Mouse (Mus musculus) midbrain, embryonic 11.5 days (tissue): ENCODE measurements around the gene Tmem181a. TPM values are rescaled to one million over a fixed set of nuclear protein-coding genes. Genes with fewer than 3 reads are reported as not detected.
"Not testable (repeated sequence)": the region's sequence is repeated elsewhere in the genome, so short reads cannot be mapped to it uniquely, and the experiment has no call there.

Source experiments
- ATAC-seq: fragments of 200-750 bp; cut with Nextera tagmentation; 2 replicates; pipeline ENCODE4 v1.8.0; 2017; ENCODE audit warnings: moderate TSS enrichment, moderate library complexity; ENCODE audit not compliant: low FRiP score
- DNase-seq: peaks from one replicate; pipeline ENCODE4 v3.0.0; 2015; ENCODE audit warnings: low spot score; ENCODE audit errors: missing footprints
- H3K27ac ChIP-seq: fragments of 300-500 bp; sonication (generic); 2 replicates; pipeline ENCODE4 v1.5.1; 2014; ENCODE audit warnings: low read depth, low read length
- H3K27me3 ChIP-seq: fragments of 300-500 bp; sonication (generic); 2 replicates; pipeline ENCODE4 v1.6.1; 2014; ENCODE audit warnings: mild to moderate bottlenecking, low read length, moderate library complexity, mixed read lengths; ENCODE audit not compliant: control insufficient read depth, insufficient read depth
- H3K36me3 ChIP-seq: fragments of 300-500 bp; sonication (generic); 2 replicates; pipeline ENCODE4 v1.6.1; 2014; ENCODE audit warnings: mild to moderate bottlenecking, low read length, moderate library complexity, mixed read lengths; ENCODE audit not compliant: control insufficient read depth, insufficient read depth
- H3K4me1 ChIP-seq: fragments of 300-500 bp; sonication (generic); 2 replicates; pipeline ENCODE4 v1.6.1; 2014; ENCODE audit warnings: low read length; ENCODE audit not compliant: control insufficient read depth, insufficient read depth
- H3K4me2 ChIP-seq: fragments of 300-500 bp; sonication (generic); 2 replicates; pipeline ENCODE4 v1.6.1; 2014; ENCODE audit warnings: mild to moderate bottlenecking, moderate library complexity
- H3K4me3 ChIP-seq: fragments of 300-500 bp; sonication (generic); 2 replicates; pipeline ENCODE4 v1.5.1; 2014; ENCODE audit warnings: low read depth, low read length
- H3K9ac ChIP-seq: fragments of 300-500 bp; sonication (generic); 2 replicates; pipeline ENCODE4 v1.6.1; 2014; ENCODE audit warnings: low read length
- H3K9me3 ChIP-seq: fragments of 300-500 bp; sonication (generic); 2 replicates; pipeline ENCODE4 v1.6.1; 2016; ENCODE audit warnings: low read length; ENCODE audit not compliant: control insufficient read depth
- WGBS: fragments of 180-500 bp; shearing (Covaris S2); extraction: QIAGEN DNeasy Blood & Tissue Kit; methylation state at CpG from one replicate; pipeline ENCODE4 v1.1.7; 2014; 5-methylcytosine and 5-hydroxymethylcytosine counted together
- polyA plus RNA-seq: library from polyadenylated mRNA; unstranded; fragments of >200 nt; fragmentation: Nextera tagmentation; extraction: Ambion mirVana; gene quantifications from 2 replicates; pipeline ENCODE4 v1.2.1, GENCODE M21; 2014

Tmem181a gene
- polyA plus RNA-seq, 1 experiment from 2014 or later = 22.2 TPM

DNA sequence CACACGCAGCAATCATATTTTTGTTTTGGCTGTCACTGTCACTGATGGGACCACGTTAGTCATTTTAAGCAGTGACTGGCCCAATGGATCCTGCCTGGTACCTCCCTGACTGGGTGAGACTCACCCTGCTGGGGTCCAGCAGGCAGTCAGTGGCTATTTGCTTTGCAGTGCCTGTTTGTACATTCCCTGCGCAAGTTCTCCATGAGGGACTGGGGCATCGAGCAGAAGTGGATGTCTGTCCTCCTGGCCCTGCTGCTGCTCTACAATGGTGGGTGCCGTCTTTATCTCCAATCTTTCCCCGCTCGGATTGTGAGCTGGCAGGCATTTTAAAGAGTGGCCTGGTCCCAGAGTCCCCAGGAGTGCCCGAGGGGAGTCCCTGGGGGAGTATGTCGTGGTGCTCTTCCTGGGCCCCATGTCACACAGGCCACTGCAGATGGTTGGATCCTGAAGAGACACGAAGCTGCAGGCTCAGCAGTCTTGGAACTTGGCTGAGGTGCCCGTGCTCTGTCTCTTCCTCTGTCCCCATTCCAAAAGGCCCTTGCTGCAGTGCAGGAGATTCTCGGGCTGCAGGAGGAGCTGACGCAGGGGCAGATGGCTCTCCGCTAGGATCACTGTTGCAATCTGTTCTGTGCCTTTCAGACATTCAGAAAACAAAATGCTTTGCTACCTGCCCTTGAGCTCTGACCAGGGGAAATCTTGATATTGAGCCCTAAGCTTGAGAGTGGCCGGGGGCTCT is 40.6 kb downstream of the Tmem181a start:
- ATAC-seq, H3K4me1 ChIP-seq, H3K4me2 ChIP-seq, H3K27me3 ChIP-seq, H3K36me3 ChIP-seq, H3K9ac ChIP-seq, H3K27ac ChIP-seq, H3K4me3 ChIP-seq, H3K9me3 ChIP-seq, DNase-seq: not testable (repeated sequence)
- WGBS = 86% methylated on average over 9 of the region's 15 CpGs

DNA sequence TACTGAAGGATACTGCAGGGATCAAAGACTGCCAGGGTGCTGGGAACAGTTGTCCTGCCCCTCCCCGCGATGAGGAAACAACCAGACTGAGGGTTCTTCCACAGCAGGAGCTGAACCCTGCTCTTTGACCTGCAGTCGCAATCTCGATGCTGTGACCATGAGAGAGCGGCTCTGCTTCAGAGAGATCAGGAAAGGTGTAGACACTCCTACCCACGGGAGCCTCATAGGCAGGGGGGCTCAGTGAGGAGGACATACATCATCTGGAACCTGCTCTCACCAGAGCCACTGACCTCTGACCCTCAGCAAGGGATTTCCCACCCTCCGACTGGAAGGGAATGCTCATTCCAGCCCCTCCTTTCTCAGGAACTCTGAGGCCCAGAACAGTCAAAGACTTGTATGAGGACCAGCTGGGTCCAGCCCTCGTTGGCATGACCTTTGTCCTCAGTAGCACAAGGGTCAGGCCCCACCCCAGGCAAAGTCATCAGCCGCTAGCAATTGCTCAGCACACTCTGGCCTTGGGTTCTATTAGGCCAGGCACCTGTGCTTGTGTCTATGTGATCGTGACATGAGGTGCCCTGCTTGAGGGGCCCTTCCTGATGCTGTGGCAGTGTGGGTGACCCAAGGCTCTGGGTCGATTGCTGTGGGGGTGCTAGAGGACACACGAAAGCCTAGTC is 43.7 kb downstream of the Tmem181a start:
- H3K9me3 ChIP-seq, H3K4me1 ChIP-seq, H3K27me3 ChIP-seq, H3K4me3 ChIP-seq, H3K4me2 ChIP-seq, H3K9ac ChIP-seq, H3K36me3 ChIP-seq, H3K27ac ChIP-seq, DNase-seq: not testable (repeated sequence)
- peak; percentile 50; the same call in 1 of the 2 replicates for ATAC-seq
- WGBS = 81% methylated on average over 5 of the region's 12 CpGs

DNA sequence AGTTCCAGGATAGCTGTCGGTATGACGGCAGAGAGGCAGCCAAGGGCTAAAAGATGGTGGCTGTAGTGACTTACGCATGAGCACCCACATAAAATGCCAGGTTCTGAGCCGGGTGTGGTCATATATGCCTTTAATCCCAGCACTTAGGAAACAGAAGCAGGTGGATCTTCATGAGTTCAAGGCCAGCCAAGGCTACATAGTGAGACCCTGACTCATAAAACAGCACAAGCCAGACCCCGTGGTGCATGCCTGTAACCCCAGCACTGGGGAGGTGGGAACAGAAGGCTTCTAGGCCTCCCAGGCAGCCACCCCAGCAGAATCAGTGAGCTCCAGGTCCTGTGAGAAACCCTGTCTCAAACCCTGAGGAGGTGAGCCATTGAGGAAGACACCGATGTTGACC is 48.2 kb downstream of the Tmem181a start:
- H3K27ac ChIP-seq, H3K9me3 ChIP-seq, ATAC-seq, DNase-seq, H3K36me3 ChIP-seq, H3K27me3 ChIP-seq, H3K9ac ChIP-seq, H3K4me2 ChIP-seq, H3K4me1 ChIP-seq, H3K4me3 ChIP-seq: not testable (repeated sequence)
- WGBS = 94% methylated on average over 5 of the region's 6 CpGs

DNA sequence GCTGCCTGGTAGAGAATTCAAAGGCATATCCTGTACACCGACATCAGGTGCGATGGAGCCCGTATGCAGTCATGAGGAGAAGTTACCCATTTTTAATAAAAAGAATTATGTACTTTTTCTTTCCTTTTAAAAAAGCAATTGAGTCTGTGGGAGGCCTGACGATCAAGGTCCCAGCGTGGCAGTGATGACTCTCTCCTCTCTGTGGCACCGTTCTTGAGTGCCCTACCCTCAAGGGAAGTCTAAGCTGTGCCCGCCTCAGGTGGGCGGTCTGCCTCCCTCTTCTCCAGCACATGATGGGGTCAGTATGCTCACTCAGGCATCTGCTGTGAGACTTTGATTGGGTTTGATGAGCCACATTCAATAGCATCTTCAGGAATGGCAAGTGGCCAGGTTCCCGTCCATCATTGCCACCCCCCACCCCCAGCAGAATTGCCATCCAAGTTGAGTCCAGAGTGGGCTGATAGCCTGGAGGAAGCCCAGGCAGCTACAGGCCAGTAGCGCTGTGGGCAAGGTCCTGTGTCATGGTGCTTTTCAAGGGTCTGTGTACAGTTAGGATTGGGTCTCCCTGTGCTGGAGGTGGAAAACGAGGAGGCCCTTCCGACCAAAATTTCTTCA is 49.1 kb downstream of the Tmem181a start:
- ATAC-seq = not testable (repeated sequence)

DNA sequence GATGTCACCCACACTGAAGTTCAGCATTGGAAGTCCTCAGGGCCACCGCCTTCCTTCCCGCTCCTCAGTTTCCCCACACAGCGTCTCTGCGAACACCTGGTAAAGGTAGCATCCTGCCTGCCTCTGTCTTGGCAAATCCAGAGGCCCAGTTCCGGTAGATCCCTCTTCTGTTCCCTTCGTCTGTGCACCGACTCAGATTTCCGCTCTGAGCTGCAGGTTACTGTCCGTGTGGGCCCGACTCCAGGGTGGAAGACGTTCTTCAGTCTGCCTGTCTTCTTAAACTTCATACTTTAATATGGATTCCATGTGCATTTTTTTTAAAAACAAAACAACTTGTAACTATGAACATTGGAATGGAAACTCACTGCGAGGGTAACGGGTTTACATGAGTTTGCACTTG is 49.8 kb downstream of the Tmem181a start:
- not testable (repeated sequence) for H3K9me3 ChIP-seq, H3K36me3 ChIP-seq, H3K9ac ChIP-seq, H3K4me3 ChIP-seq, H3K4me1 ChIP-seq, H3K27ac ChIP-seq, ATAC-seq, DNase-seq, H3K4me2 ChIP-seq, H3K27me3 ChIP-seq
- 92% methylated on average over 9 of the region's 13 CpGs for WGBS

More for the DNA sequence above, 49.1 kb downstream of the Tmem181a start:
- H3K9me3 ChIP-seq, H3K36me3 ChIP-seq, H3K4me2 ChIP-seq, H3K4me3 ChIP-seq, H3K4me1 ChIP-seq, DNase-seq, H3K9ac ChIP-seq, H3K27ac ChIP-seq, H3K27me3 ChIP-seq: not testable (repeated sequence)
- WGBS = 95% methylated on average over 12 of the region's 12 CpGs

DNA sequence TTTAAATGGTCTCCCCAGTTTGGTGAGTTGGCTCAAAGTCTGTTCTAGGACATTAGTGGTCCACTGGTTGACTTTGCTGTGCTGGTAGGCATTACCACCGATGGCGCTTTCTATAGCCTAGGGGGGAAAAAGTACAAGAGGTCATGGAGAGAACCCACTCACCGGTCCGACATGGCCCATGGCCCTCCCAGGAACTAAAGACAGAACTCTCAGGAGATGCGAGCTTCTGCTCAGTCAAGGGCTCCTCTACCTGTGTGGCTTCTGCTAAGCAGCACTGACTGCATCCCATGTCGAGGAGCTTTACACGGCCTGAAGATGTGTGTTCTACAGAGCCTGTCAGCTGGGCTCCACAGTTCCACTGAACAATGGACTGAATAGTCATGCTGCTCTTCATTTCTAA is 55.1 kb downstream of the Tmem181a start:
- WGBS = 96% methylated on average over 7 of the region's 7 CpGs
- H3K9ac ChIP-seq, H3K27me3 ChIP-seq, H3K36me3 ChIP-seq, H3K4me3 ChIP-seq, H3K4me1 ChIP-seq, DNase-seq, H3K9me3 ChIP-seq, H3K4me2 ChIP-seq, H3K27ac ChIP-seq, ATAC-seq: not testable (repeated sequence)

DNA sequence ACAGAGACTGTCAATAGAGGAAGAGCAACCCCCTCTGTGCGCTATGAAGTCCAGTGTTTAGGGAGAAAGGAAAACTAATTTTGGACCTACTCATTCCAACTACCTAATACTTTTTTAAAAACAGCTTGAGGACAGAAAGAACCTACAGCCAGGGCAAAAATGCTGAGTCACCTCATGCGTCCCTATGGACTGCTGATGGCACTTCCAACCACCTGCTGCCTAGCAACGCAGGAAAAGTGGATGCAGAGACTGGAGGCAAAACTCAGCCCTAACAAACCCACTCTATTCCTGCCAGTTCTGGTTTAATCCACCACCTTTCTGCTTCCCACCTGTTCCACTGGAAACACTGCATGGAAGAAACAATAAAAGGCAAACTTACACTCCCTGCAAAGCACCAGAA is 56.1 kb downstream of the Tmem181a start:
- not testable (repeated sequence) for H3K27me3 ChIP-seq, H3K27ac ChIP-seq, H3K4me2 ChIP-seq, H3K36me3 ChIP-seq, H3K9ac ChIP-seq, DNase-seq, ATAC-seq, H3K4me3 ChIP-seq, H3K9me3 ChIP-seq, H3K4me1 ChIP-seq
- WGBS = 78% methylated on average over 3 of the region's 3 CpGs

DNA sequence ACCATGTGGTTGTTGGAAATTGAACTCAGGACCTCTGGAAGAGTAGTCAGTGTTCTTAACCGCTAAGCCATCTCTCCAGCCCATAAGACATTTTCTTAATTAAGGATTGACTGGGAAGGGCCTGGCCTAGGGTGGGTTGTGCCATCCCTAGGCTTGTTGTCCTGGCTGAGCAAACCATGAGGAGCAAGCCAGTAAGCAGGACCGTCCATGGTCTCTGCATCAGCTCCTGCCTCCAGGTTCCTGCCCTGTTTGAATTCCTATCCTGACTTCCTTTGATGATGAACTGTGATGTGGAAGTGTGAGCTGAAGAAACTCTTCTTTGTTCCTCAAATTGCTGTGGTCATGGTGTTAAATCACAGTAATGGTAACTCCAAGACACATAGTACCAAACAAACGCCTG is 57.8 kb downstream of the Tmem181a start:
- not testable (repeated sequence) for H3K9me3 ChIP-seq, H3K4me1 ChIP-seq, H3K4me3 ChIP-seq, H3K27me3 ChIP-seq, H3K27ac ChIP-seq, H3K9ac ChIP-seq, DNase-seq, H3K36me3 ChIP-seq, ATAC-seq, H3K4me2 ChIP-seq
- WGBS = 80% methylated on average over 2 of the region's 3 CpGs

DNA sequence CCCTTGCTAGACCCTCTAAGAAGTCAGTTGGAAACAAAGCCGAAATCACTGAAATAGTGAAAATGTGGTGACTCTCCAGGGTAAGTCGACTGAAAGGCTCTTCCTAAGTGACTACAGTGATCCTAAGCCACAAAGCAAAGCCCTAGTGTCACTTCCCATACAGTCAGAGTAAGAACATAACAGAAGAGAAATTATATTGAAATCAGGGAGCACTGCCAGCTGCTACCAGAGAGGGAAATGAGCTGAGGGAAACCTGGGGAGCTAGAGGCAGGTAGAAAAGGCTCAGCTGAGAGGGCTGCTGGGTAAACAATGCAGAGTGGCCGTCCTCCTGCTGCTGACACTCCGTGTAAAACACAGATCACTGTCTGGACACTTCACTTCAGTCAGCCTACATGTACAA is 59.0 kb downstream of the Tmem181a start:
- H3K9ac ChIP-seq, H3K36me3 ChIP-seq, H3K9me3 ChIP-seq, ATAC-seq, H3K4me1 ChIP-seq, DNase-seq, H3K4me3 ChIP-seq, H3K27me3 ChIP-seq, H3K27ac ChIP-seq, H3K4me2 ChIP-seq: not testable (repeated sequence)
- WGBS = 48% methylated on average over 2 of the region's 4 CpGs
